Mouse (Mus musculus) central nervous system, embryonic 14 days (tissue): Measurements from ENCODE around the gene Bin2. TPM values are rescaled to one million over a fixed set of nuclear protein-coding genes. Genes with fewer than 3 reads are reported as not detected.

Source experiments
- polyA plus RNA-seq: library from polyadenylated mRNA; depleted of rRNA; stranded (reverse); fragments of >200 nt; gene quantifications from 2 replicates; pipeline ENCODE4 v1.2.3, GENCODE M21; 2012; rRNA removed

Gene Bin2
- 2.0 TPM in 2 replicates for polyA plus RNA-seq

GRCm38 (mm10) chr15:100669337-100669736 is at the start of gene Bin2:
Gene Bin2 (minus strand): TSS chr15:100669553.

GRCm38 (mm10) chr15:100687430-100687971 is 18.1 kb upstream of the Bin2 start, which contains the start of gene Cela1:
Gene Cela1 (minus strand): TSS chr15:100687921.

GRCm38 (mm10) chr15:100636700-100637501 is 32.5 kb downstream of the Bin2 start, which contains the start of gene Smagp:
Gene Smagp (minus strand): TSS chr15:100636940.

GRCm38 (mm10) chr15:100614996-100615824 is 54.1 kb downstream of the Bin2 start, which contains the start of gene Dazap2:
Gene Dazap2 (plus strand): TSS chr15:100615349.

GRCm38 (mm10) chr15:100599276-100600046 is 69.9 kb downstream of the Bin2 start, which contains the start of gene Pou6f1:
Gene Pou6f1 (minus strand): TSS chr15:100599984.

Other genes with a start within 250 kb of the Bin2 start
- gene Gm5475, start 247.4 kb downstream of the Bin2 start, polyA plus RNA-seq, result 0.02 and 0.04 TPM in 2 replicates
- gene Slc11a2, start 244.5 kb downstream of the Bin2 start, polyA plus RNA-seq, result 36.7 and 39.2 TPM in 2 replicates
- gene Letmd1, start 200.5 kb downstream of the Bin2 start, polyA plus RNA-seq, result 78.1 and 78.7 TPM in 2 replicates
- gene Csrnp2, start 174.1 kb downstream of the Bin2 start, polyA plus RNA-seq, result 30.1 and 33.6 TPM in 2 replicates
- 29.9 and 31.3 TPM in 2 replicates for gene Tfcp2, start 117.5 kb downstream of the Bin2 start, polyA plus RNA-seq
- gene Pou6f1, start 69.6 kb downstream of the Bin2 start, polyA plus RNA-seq, result 91.2 and 101 TPM in 2 replicates
- gene Dazap2, start 54.2 kb downstream of the Bin2 start, polyA plus RNA-seq, result 142 and 172 TPM in 2 replicates
- gene Smagp, start 32.6 kb downstream of the Bin2 start, polyA plus RNA-seq, result 3.6 and 5.2 TPM in 2 replicates
- 0.54 and 1.4 TPM in 2 replicates for gene Cela1, start 18.4 kb upstream of the Bin2 start, polyA plus RNA-seq
- 0.18 and 0.20 TPM in 2 replicates for gene Galnt6, start 59.8 kb upstream of the Bin2 start, polyA plus RNA-seq
- gene Slc4a8, start 92.2 kb upstream of the Bin2 start, polyA plus RNA-seq, result 21.2 and 22.3 TPM in 2 replicates
- 30.2 and 31.7 TPM in 2 replicates for gene Scn8a, start 200.3 kb upstream of the Bin2 start, polyA plus RNA-seq